8 mouse cellular contexts compared by ENCODE assay signal in the genomic region with DNA sequence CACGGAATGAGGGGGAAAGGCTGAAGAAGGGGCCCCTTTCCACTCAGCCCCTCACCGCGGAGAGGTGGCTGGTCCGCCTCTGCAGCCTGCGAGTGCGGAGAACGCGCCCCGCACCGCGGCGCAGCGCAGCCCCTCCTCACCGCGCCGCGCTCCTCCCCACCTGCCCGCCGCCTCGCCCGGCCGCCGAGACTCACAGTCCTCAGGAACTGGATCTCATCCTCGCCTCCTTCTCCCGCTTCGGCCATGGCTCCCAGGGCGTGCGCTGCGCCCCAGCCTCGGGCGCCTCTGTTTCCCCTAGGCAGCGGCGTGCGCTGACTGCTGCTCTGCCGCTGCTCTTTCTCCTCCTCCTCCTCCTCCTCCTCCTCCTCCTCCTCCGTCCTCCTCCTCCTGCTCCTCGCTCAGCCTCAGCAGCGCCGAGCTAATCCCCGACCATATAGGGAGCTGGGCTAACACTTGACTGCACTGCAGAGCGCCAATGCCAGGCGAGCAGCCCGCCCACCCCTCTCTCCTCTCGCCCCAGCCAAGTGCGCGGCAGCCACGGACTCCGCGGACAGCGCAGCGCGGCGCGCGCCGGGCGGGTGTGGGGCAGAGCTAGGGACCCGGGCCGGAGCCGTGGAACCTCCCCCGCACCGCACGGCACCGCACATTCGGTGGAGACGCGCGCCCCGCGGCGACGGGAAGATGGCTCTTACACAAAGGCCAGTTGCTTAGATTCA. TPM values are rescaled to one million over a fixed set of nuclear protein-coding genes. Genes with fewer than 3 reads are reported as not detected.
DNase-seq lines count a peak whose midpoint lies in the region; ATAC-seq lines count a peak whose summit lies in the region.

A gene (minus strand): TSS at position 351 of the 716 bp plus-strand sequence.

- peak within 1 kb of the TSS; percentile 80 for H3K27ac ChIP-seq in forebrain, embryonic 10.5 days
- H3K27ac ChIP-seq in hindbrain, embryonic 14.5 days: peak within 1 kb of the TSS; percentile 85
- H3K27ac ChIP-seq in limb, embryonic 13.5 days: no peak within 1 kb of the TSS
- H3K27ac ChIP-seq in neural tube, embryonic 14.5 days (ENCODE audit: low read depth, low read length): peak within 1 kb of the TSS; percentile 78

- H3K4me2 ChIP-seq in hindbrain, embryonic 14.5 days (replicated peaks): peak within 1 kb of the TSS; percentile 68
- H3K4me2 ChIP-seq in limb, embryonic 13.5 days (replicated peaks): peak within 1 kb of the TSS; percentile 91
- H3K4me2 ChIP-seq in neural tube, embryonic 14.5 days (ENCODE audit: low read depth, low read length): peak within 1 kb of the TSS; percentile 47

- WGBS in forebrain, embryonic 10.5 days: under 1% methylated on average over 63 of the region's 72 CpGs
- WGBS in hindbrain, embryonic 14.5 days: 0% methylated on average over 49 of the region's 72 CpGs
- under 1% methylated on average over 65 of the region's 72 CpGs for WGBS in limb, embryonic 13.5 days
- under 1% methylated on average over 52 of the region's 72 CpGs for WGBS in neural tube, embryonic 14.5 days

- peak; percentile 38 for DNase-seq in gastrocnemius, postnatal 10 days
- DNase-seq in gastrocnemius, postnatal 25 days: no peak
- peak; percentile 84 for DNase-seq in brain, adult 2 months (ENCODE audit: low read depth, low spot score)
- DNase-seq in forebrain, embryonic 10.5 days (ENCODE audit: extremely low spot score, low spot score): peak; percentile 69
- DNase-seq in hindbrain, embryonic 14.5 days (ENCODE audit: low spot score): peak; percentile 75
- DNase-seq in spleen, adult 18-20 months: no peak

- H3K4me3 ChIP-seq in forebrain, embryonic 10.5 days: peak within 1 kb of the TSS; percentile 68
- H3K4me3 ChIP-seq in hindbrain, embryonic 14.5 days (replicated peaks; ENCODE audit: low read length): peak within 1 kb of the TSS; percentile 54
- H3K4me3 ChIP-seq in limb, embryonic 13.5 days: peak within 1 kb of the TSS; percentile 59
- peak within 1 kb of the TSS; percentile 57 for H3K4me3 ChIP-seq in neural tube, embryonic 14.5 days (ENCODE audit: low read depth, low read length)

- H3K27me3 ChIP-seq in forebrain, embryonic 10.5 days (ENCODE audit: poor library complexity, severe bottlenecking): peaks cover 58% of the 10 kb centered on the region
- peaks cover 13% of the 10 kb centered on the region for H3K27me3 ChIP-seq in hindbrain, embryonic 14.5 days (ENCODE audit: control insufficient read depth, insufficient read depth, low read length)
- peaks cover 69% of the 10 kb centered on the region for H3K27me3 ChIP-seq in limb, embryonic 13.5 days
- no peaks in the 10 kb centered on the region; the same call in 1 of the 2 replicates for H3K27me3 ChIP-seq in neural tube, embryonic 14.5 days (ENCODE audit: control insufficient read depth, insufficient read depth, low read length)

- H3K36me3 ChIP-seq in forebrain, embryonic 10.5 days (replicated peaks): no peaks in the 10 kb centered on the region
- no peaks in the 10 kb centered on the region for H3K36me3 ChIP-seq in hindbrain, embryonic 14.5 days (replicated peaks; ENCODE audit: control insufficient read depth, insufficient read depth)
- no peaks in the 10 kb centered on the region for H3K36me3 ChIP-seq in limb, embryonic 13.5 days
- H3K36me3 ChIP-seq in neural tube, embryonic 14.5 days (ENCODE audit: control insufficient read depth, insufficient read depth, low read length): no peaks in the 10 kb centered on the region

- peaks cover 11% of the 10 kb centered on the region for H3K4me1 ChIP-seq in forebrain, embryonic 10.5 days
- 0 out of 2 replicates have a peak, but pooled peaks cover 9% of the 10 kb centered on the region for H3K4me1 ChIP-seq in hindbrain, embryonic 14.5 days (replicated peaks; ENCODE audit: control insufficient read depth, insufficient read depth, low read length)
- H3K4me1 ChIP-seq in limb, embryonic 13.5 days: peaks cover 8% of the 10 kb centered on the region
- H3K4me1 ChIP-seq in neural tube, embryonic 14.5 days (ENCODE audit: control insufficient read depth, insufficient read depth, low read length): no peaks in the 10 kb centered on the region

- ATAC-seq in hindbrain, embryonic 14.5 days (ENCODE audit: low FRiP score): peak; percentile 97
- ATAC-seq in limb, embryonic 13.5 days (ENCODE audit: low FRiP score, low read depth): peak; percentile 89
- ATAC-seq in neural tube, embryonic 14.5 days (ENCODE audit: low read depth): peak; percentile 97

- no peaks in the 10 kb centered on the region for H3K9me3 ChIP-seq in forebrain, embryonic 10.5 days
- H3K9me3 ChIP-seq in hindbrain, embryonic 14.5 days (ENCODE audit: control insufficient read depth, low read length): no peaks in the 10 kb centered on the region
- no peaks in the 10 kb centered on the region for H3K9me3 ChIP-seq in limb, embryonic 13.5 days
- no peaks in the 10 kb centered on the region for H3K9me3 ChIP-seq in neural tube, embryonic 14.5 days (ENCODE audit: control insufficient read depth, low read length)

- H3K9ac ChIP-seq in hindbrain, embryonic 14.5 days: peak within 1 kb of the TSS; percentile 70
- H3K9ac ChIP-seq in limb, embryonic 13.5 days: peak within 1 kb of the TSS; percentile 57; the same call in 1 of the 2 replicates
- peak within 1 kb of the TSS; percentile 69 for H3K9ac ChIP-seq in neural tube, embryonic 14.5 days (replicated peaks; ENCODE audit: low read depth, low read length)

RNA-seq across cellular contexts. Expression of the gene that starts here (rescaled TPM):
- 10 to 100 TPM; 17.9 to 18.4 TPM for total RNA-seq in gastrocnemius, postnatal 10 days (2021)
- under 1 TPM; 0.19 to 0.36 TPM for total RNA-seq in gastrocnemius, postnatal 25 days (2021)
- 0.22 and 0.47 TPM in 2 replicates for polyA plus RNA-seq in forebrain, embryonic 10.5 days (2016; fragmentation: Nextera tagmentation; extraction: Ambion mirVana)
- polyA plus RNA-seq in hindbrain, embryonic 14.5 days (2014; fragmentation: Nextera tagmentation; extraction: Ambion mirVana): 5.6 and 6.6 TPM in 2 replicates
- 0.91 and 0.98 TPM in 2 replicates for polyA plus RNA-seq in limb, embryonic 13.5 days (2015; fragmentation: Nextera tagmentation; extraction: Ambion mirVana)
- polyA plus RNA-seq in neural tube, embryonic 14.5 days (2014; fragmentation: Nextera tagmentation; extraction: Ambion mirVana): 8.1 and 14.1 TPM in 2 replicates

Comparison
In these comparisons a context has a peak if more than half of its experiments do, and no peak if none do; other contexts are left out.
1. RNA of the gene that starts here (total RNA-seq): 17.9 to 18.4 TPM in gastrocnemius, postnatal 10 days; 0.19 to 0.36 TPM in gastrocnemius, postnatal 25 days; every median in the first group is over 10 times any median in the second.
2. DNase-seq: peak in gastrocnemius, postnatal 10 days (single experiment), brain, adult 2 months (single experiment) and hindbrain, embryonic 14.5 days (single experiment); none in gastrocnemius, postnatal 25 days (single experiment) and spleen, adult 18-20 months (0 of 2).
3. Peak in DNase-seq, H3K4me3 ChIP-seq and H3K27ac ChIP-seq in forebrain, embryonic 10.5 days; RNA of the gene not detected or under 1 TPM.
4. Peak in ATAC-seq, H3K4me3 ChIP-seq, H3K9ac ChIP-seq and H3K4me2 ChIP-seq in limb, embryonic 13.5 days; RNA of the gene not detected or under 1 TPM.
5. Peak in every context shown above with its lines, with median percentiles within 50 percentile points of each other: H3K4me3 ChIP-seq, ATAC-seq, H3K4me2 ChIP-seq and H3K9ac ChIP-seq.